Mouse (Mus musculus): Measurements from ENCODE around the gene Ncam1. TPM values are rescaled to one million over a fixed set of nuclear protein-coding genes. Genes with fewer than 3 reads are reported as not detected.

Gene Ncam1
- total and polyA plus RNA-seq, 3 experiments: 0.08 TPM; not detected in 2

DNA sequence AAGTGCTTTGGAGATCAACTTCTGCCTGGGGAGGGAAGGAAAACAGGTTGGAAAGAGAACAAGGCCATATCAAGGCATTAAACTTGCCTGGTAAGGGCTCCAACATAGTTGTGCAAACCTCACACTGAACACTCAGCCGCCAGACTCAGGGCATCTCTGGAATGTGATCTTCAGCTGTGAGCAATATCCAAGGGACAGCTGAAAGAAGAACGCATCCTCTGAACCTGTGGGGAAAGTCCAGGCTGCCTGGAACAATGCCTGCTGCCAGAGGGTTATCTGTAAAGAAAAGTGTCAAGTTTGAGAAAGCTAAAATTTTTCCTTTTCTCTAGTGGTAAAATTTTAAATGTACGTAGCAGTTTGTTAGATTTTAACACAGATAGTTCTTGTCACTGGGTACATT lies 4.5 kb upstream of the Ncam1 start:
- TF ChIP-seq UBTF (IDR thresholded peaks at IDR 0.05; ENCODE audit: low read depth, low read length) (no peak), ZKSCAN1 (IDR thresholded peaks at IDR 0.05; ENCODE audit: borderline replicate concordance, low read depth, low read length) (no peak), POLR2A (IDR thresholded peaks at IDR 0.05; ENCODE audit: low read depth, low read length) (no peak), CTCF (conservative IDR thresholded peaks at IDR 0.05 in 1 of 2, IDR thresholded peaks at IDR 0.05 in 1 of 2; ENCODE audit: low read depth in 2 of 2, low read length in 2 of 2) (no peak), IRF4 (IDR thresholded peaks at IDR 0.05; ENCODE audit: low read depth, low read length) (no peak), JUND (conservative IDR thresholded peaks at IDR 0.05; ENCODE audit: low read depth, low read length) (no peak), USF1 (IDR thresholded peaks at IDR 0.05; ENCODE audit: low read depth, low read length) (no peak), TBP (conservative IDR thresholded peaks at IDR 0.05; ENCODE audit: low read depth, low read length) (no peak), E2F4 (IDR thresholded peaks at IDR 0.05; ENCODE audit: insufficient replicate concordance, low read depth, low read length) (no peak), ZC3H11A (IDR thresholded peaks at IDR 0.05; ENCODE audit: low read depth, low read length) (no peak), SIN3A (IDR thresholded peaks at IDR 0.05; ENCODE audit: low read length) (no peak), RCOR1 (conservative IDR thresholded peaks at IDR 0.05; ENCODE audit: low read depth, low read length) (no peak), SMC3 (IDR thresholded peaks at IDR 0.05; ENCODE audit: low read depth, low read length) (no peak), ZNF384 (IDR thresholded peaks at IDR 0.05; ENCODE audit: low read depth, low read length) (no peak)
- dilution Hi-C loops (cut with MboI; ENCODE audit: extremely low pct_ligation_motif_present, extremely low pct_unique_long_range_greater_than_20kb, low sequenced_read_pairs): no loop called here
- H3K27me3 ChIP-seq (replicated peaks): peaks cover 11% of the 10 kb centered on the region
- no peak overlapping the region for H3K9ac ChIP-seq (ENCODE audit: insufficient read depth, low read depth)
- H3K79me2 ChIP-seq (replicated peaks; ENCODE audit: control insufficient read depth, extremely low read depth, insufficient read depth, poor library complexity, severe bottlenecking): no peaks in the 10 kb centered on the region
- no peak for DNase-seq (ENCODE audit: extremely low read depth)
- no peaks in the 10 kb centered on the region for H3K4me1 ChIP-seq (ENCODE audit: control insufficient read depth in 1 of 2, insufficient read depth in 2 of 2)
- no peak overlapping the region for H3K4me3 ChIP-seq (replicated peaks in 1 of 3; ENCODE audit: low read depth in 2 of 3, low read length in 2 of 3, poor library complexity in 1 of 3)
- H3K9me3 ChIP-seq (replicated peaks; ENCODE audit: low read length): no peaks in the 10 kb centered on the region
- H3K4me2 ChIP-seq (ENCODE audit: insufficient read depth, low read depth, poor library complexity, severe bottlenecking): no peak overlapping the region
- in situ Hi-C loops (cut with MboI; ENCODE audit: low pct_ligation_motif_present, low pct_unique_long_range_greater_than_20kb, low sequenced_read_pairs): no loop called here
- no peaks in the 10 kb centered on the region for H3K36me3 ChIP-seq (replicated peaks in 1 of 2; ENCODE audit: control insufficient read depth in 1 of 2, insufficient read depth in 1 of 2, low read length in 1 of 2)
- no peak overlapping the region for H3K27ac ChIP-seq (ENCODE audit: insufficient read depth, low read depth)

DNA sequence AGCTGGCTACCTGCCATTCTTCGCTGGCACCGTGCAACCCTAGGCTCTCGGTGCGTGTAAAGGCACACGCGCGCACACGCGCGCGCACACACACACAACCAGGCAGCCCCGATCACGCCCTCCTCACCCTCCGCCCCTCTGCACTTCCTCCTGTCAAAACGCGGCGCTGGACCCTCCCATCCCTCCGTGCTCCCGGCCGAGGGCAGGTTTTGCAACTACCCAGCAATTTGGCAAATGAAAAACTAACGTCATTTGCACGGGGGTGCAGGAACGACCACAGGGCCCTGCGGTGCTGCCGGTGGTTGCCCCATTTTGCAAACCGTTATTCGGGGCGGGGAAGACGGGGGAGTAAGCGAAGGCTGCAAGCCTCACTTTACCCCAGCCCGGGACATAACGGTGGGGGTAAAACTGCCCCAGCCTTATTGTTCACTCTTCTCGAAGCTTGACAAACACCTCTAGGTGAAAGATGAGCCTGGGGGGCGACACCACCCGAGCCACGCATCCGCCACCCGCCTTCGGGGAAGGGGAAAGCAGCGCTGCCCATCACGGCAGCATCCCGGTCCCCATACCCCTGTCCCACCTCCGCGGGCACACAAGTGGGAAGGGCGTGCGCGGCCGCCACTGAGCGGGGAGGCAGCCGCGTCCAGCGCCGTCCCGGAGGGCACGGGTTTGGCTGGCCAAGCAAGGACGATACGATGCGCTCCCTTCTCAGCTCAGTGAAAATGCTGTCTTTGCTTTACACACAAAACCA lies 729 bp downstream of the Ncam1 start:
- DNase-seq (ENCODE audit: extremely low read depth): no peak
- H3K9ac ChIP-seq (ENCODE audit: insufficient read depth, low read depth): no peak overlapping the region
- in situ Hi-C loops (cut with MboI; ENCODE audit: low pct_ligation_motif_present, low pct_unique_long_range_greater_than_20kb, low sequenced_read_pairs): no loop called here

More for the DNA sequence above, 729 bp downstream of the Ncam1 start:
- peaks cover 9% of the 10 kb centered on the region for H3K27me3 ChIP-seq (replicated peaks)
- no peaks in the 10 kb centered on the region for H3K36me3 ChIP-seq (replicated peaks in 1 of 2; ENCODE audit: control insufficient read depth in 1 of 2, insufficient read depth in 1 of 2, low read length in 1 of 2)
- H3K4me1 ChIP-seq (ENCODE audit: control insufficient read depth in 1 of 2, insufficient read depth in 2 of 2): no peaks in the 10 kb centered on the region
- no peaks in the 10 kb centered on the region for H3K79me2 ChIP-seq (replicated peaks; ENCODE audit: control insufficient read depth, extremely low read depth, insufficient read depth, poor library complexity, severe bottlenecking)
- no peak overlapping the region for H3K4me2 ChIP-seq (ENCODE audit: insufficient read depth, low read depth, poor library complexity, severe bottlenecking)
- TF ChIP-seq ZC3H11A (IDR thresholded peaks at IDR 0.05; ENCODE audit: low read depth, low read length) (no peak), SIN3A (IDR thresholded peaks at IDR 0.05; ENCODE audit: low read length) (no peak), MAZ (IDR thresholded peaks at IDR 0.05; ENCODE audit: low read depth, low read length) (no peak), SMC3 (IDR thresholded peaks at IDR 0.05; ENCODE audit: low read depth, low read length) (no peak), MAFK (IDR thresholded peaks at IDR 0.05; ENCODE audit: insufficient replicate concordance, low read length) (no peak), RAD21 (IDR thresholded peaks at IDR 0.05; ENCODE audit: low read depth, low read length) (no peak), CHD1 (IDR thresholded peaks at IDR 0.05; ENCODE audit: low read depth, low read length) (no peak), ZMIZ1 (IDR thresholded peaks at IDR 0.05; ENCODE audit: low read depth, low read length) (no peak), USF2 (conservative IDR thresholded peaks at IDR 0.05; ENCODE audit: low read depth, low read length) (no peak)
- peaks cover 2% of the 10 kb centered on the region for H3K9me3 ChIP-seq (replicated peaks; ENCODE audit: low read length)
- dilution Hi-C loops (cut with MboI; ENCODE audit: extremely low pct_ligation_motif_present, extremely low pct_unique_long_range_greater_than_20kb, low sequenced_read_pairs): no loop called here
- H3K4me3 ChIP-seq (replicated peaks in 1 of 3; ENCODE audit: low read depth in 2 of 3, low read length in 2 of 3, poor library complexity in 1 of 3): no peak overlapping the region
- H3K27ac ChIP-seq (ENCODE audit: insufficient read depth, low read depth): no peak overlapping the region
